Mouse (Mus musculus) stomach, postnatal 0 days (tissue): ENCODE results near the gene Hmgcl. TPM values are rescaled to one million over a fixed set of nuclear protein-coding genes. Genes with fewer than 3 reads are reported as not detected.
A peak's percentile ranks its signal among the peaks of the same experiment; 100 is the strongest.

ENCODE experiments used
- ATAC-seq: fragments of 200-750 bp; cut with Nextera tagmentation; 2 replicates; pipeline ENCODE4 v1.8.0; 2017; ENCODE audit not compliant: low FRiP score, low TSS enrichment
- DNase-seq: peaks from one replicate; pipeline ENCODE4 v3.0.0-alpha.2; 2016; ENCODE audit warnings: low spot score
- H3K27ac ChIP-seq: fragments of 300-500 bp; sonication (generic); replicated peaks from 2 replicates; pipeline ENCODE4 v1.5.1; 2014; ENCODE audit warnings: mild to moderate bottlenecking, control low read depth
- H3K27me3 ChIP-seq: fragments of 300-500 bp; sonication (generic); 2 replicates; pipeline ENCODE4 v1.6.1; 2014; ENCODE audit warnings: low read length; ENCODE audit not compliant: control insufficient read depth, insufficient read depth
- H3K36me3 ChIP-seq: fragments of 300-500 bp; sonication (generic); 2 replicates; pipeline ENCODE4 v1.6.1; 2014; ENCODE audit warnings: low read length, mixed read lengths; ENCODE audit not compliant: control insufficient read depth, insufficient read depth
- H3K4me1 ChIP-seq: fragments of 300-500 bp; sonication (generic); replicated peaks from 2 replicates; pipeline ENCODE4 v1.6.1; 2014; ENCODE audit warnings: antibody characterized with exemption; ENCODE audit not compliant: control insufficient read depth, insufficient read depth
- H3K4me2 ChIP-seq: fragments of 300-500 bp; sonication (generic); replicated peaks from 2 replicates; pipeline ENCODE4 v1.6.1; 2014; ENCODE audit warnings: low read depth, mild to moderate bottlenecking, control low read depth, moderate library complexity
- H3K4me3 ChIP-seq: fragments of 300-500 bp; sonication (generic); 2 replicates; pipeline ENCODE4 v1.5.1; 2014; ENCODE audit warnings: low read depth, low read length, control low read depth
- H3K9ac ChIP-seq: fragments of 300-500 bp; sonication (generic); 2 replicates; pipeline ENCODE4 v1.6.1; 2014; ENCODE audit warnings: mild to moderate bottlenecking, low read length, control low read depth, mixed read lengths
- H3K9me3 ChIP-seq: fragments of 300-500 bp; sonication (generic); 2 replicates; pipeline ENCODE4 v1.6.1; 2016; ENCODE audit warnings: low read length; ENCODE audit not compliant: control insufficient read depth
- CTCF ChIP-seq: IDR thresholded peaks from 2 replicates; pipeline ENCODE4 v1.5.1; 2016; ENCODE audit warnings: antibody characterized with exemption, low read depth, mild to moderate bottlenecking, moderate library complexity
- EP300 ChIP-seq: optimal IDR thresholded peaks from 2 replicates; pipeline ENCODE3; 2016; ENCODE audit warnings: antibody characterized with exemption
- WGBS: fragments of 180-500 bp; shearing (Covaris S2); extraction: QIAGEN DNeasy Blood & Tissue Kit; methylation state at CpG from one replicate; pipeline ENCODE4 v1.1.7; 2014; 5-methylcytosine and 5-hydroxymethylcytosine counted together
- polyA plus RNA-seq: library from polyadenylated mRNA; unstranded; fragments of >200 nt; fragmentation: Nextera tagmentation; extraction: Ambion mirVana; gene quantifications from 2 replicates; pipeline ENCODE4 v1.2.1, GENCODE M21; 2015

The Hmgcl gene
- polyA plus RNA-seq, 1 experiment from 2014 or later: 154 TPM

GRCm38 (mm10) chr4:135968271-135968869, 22.1 kb downstream of the Hmgcl start:
- H3K27ac ChIP-seq: no peak overlapping the region
- peaks cover 4% of the 10 kb centered on the region; the same call in 1 of the 2 replicates for H3K4me1 ChIP-seq
- H3K36me3 ChIP-seq: peaks cover 21% of the 10 kb centered on the region
- no peak overlapping the region for H3K9ac ChIP-seq
- H3K4me3 ChIP-seq: no peak overlapping the region
- DNase-seq (no peak), ATAC-seq (no peak)
- TF ChIP-seq EP300 (no peak), CTCF (no peak)
- H3K4me2 ChIP-seq: no peak overlapping the region
- H3K9me3 ChIP-seq: no peaks in the 10 kb centered on the region
- H3K27me3 ChIP-seq: no peaks in the 10 kb centered on the region
- 58% methylated on average over 15 of the region's 19 CpGs for WGBS

GRCm38 (mm10) chr4:135969070-135969750, 23.0 kb downstream of the Hmgcl start:
- H3K27me3 ChIP-seq: no peaks in the 10 kb centered on the region
- H3K4me2 ChIP-seq: no peak overlapping the region
- peaks cover 4% of the 10 kb centered on the region; the same call in 1 of the 2 replicates for H3K4me1 ChIP-seq
- DNase-seq (no peak), ATAC-seq (no peak)
- TF ChIP-seq EP300 (no peak), CTCF (no peak)
- 80% methylated on average over 13 of the region's 13 CpGs for WGBS
- no peak overlapping the region for H3K27ac ChIP-seq
- no peak overlapping the region for H3K4me3 ChIP-seq
- no peak overlapping the region for H3K9ac ChIP-seq
- peaks cover 21% of the 10 kb centered on the region for H3K36me3 ChIP-seq
- H3K9me3 ChIP-seq: no peaks in the 10 kb centered on the region

- Histone ChIP-seq H3K36me3 (peaks cover 22% of the 10 kb centered on the region), H3K9me3 (no peaks in the 10 kb centered on the region), H3K27me3 (no peaks in the 10 kb centered on the region), H3K4me1 (peaks cover 4% of the 10 kb centered on the region; the same call in 1 of the 2 replicates), H3K27ac (no peak overlapping the region), H3K4me3 (no peak overlapping the region), H3K4me2 (no peak overlapping the region), H3K9ac (no peak overlapping the region)
- TF ChIP-seq CTCF (no peak), EP300 (no peak)
- DNase-seq: no peak
- 87% methylated on average over 11 of the region's 11 CpGs for WGBS
- ATAC-seq: no peak
Observed at GRCm38 (mm10) chr4:135970585-135970984, 24.3 kb downstream of the Hmgcl start.

GRCm38 (mm10) chr4:135971805-135972555, 25.7 kb downstream of the Hmgcl start:
- Histone ChIP-seq H3K27me3 (no peaks in the 10 kb centered on the region), H3K9me3 (no peaks in the 10 kb centered on the region), H3K4me3 (peak overlapping the region; percentile 95), H3K36me3 (peaks cover 23% of the 10 kb centered on the region), H3K9ac (peak overlapping the region; percentile 89), H3K4me1 (peaks cover 4% of the 10 kb centered on the region; the same call in 1 of the 2 replicates), H3K27ac (peak overlapping the region; percentile 84), H3K4me2 (peak overlapping the region; percentile 93)
- ATAC-seq (peak; percentile 31), DNase-seq (no peak)
- under 1% methylated on average over 32 of the region's 35 CpGs for WGBS
- TF ChIP-seq EP300 (no peak), CTCF (no peak)

- no peaks in the 10 kb centered on the region for H3K9me3 ChIP-seq
- no peaks in the 10 kb centered on the region for H3K27me3 ChIP-seq
- H3K27ac ChIP-seq: peak within 1 kb of the TSS; percentile 84
- ATAC-seq (peak; percentile 72), DNase-seq (peak; percentile 91)
- peak within 1 kb of the TSS; percentile 95 for H3K4me3 ChIP-seq
- WGBS: under 1% methylated on average over 18 of the region's 19 CpGs
- TF ChIP-seq CTCF (no peak; the same call in none of the 2 replicates), EP300 (no peak)
- H3K9ac ChIP-seq: peak within 1 kb of the TSS; percentile 89
- H3K4me2 ChIP-seq: peak within 1 kb of the TSS; percentile 93
- peaks cover 4% of the 10 kb centered on the region; the same call in 1 of the 2 replicates for H3K4me1 ChIP-seq
- H3K36me3 ChIP-seq: peaks cover 21% of the 10 kb centered on the region
Observed at GRCm38 (mm10) chr4:135972556-135972906, 26.3 kb downstream of the Hmgcl start, which contains the start of gene Lypla2. TSS of gene Lypla2 (minus strand) at chr4:135972626.
